Mouse (Mus musculus): ENCODE data around the gene 6030408B16Rik. TPM values are rescaled to one million over a fixed set of nuclear protein-coding genes. Genes with fewer than 3 reads are reported as not detected.

The 6030408B16Rik gene
- total RNA-seq, 2 experiments from 2014 or later: not detected

DNA sequence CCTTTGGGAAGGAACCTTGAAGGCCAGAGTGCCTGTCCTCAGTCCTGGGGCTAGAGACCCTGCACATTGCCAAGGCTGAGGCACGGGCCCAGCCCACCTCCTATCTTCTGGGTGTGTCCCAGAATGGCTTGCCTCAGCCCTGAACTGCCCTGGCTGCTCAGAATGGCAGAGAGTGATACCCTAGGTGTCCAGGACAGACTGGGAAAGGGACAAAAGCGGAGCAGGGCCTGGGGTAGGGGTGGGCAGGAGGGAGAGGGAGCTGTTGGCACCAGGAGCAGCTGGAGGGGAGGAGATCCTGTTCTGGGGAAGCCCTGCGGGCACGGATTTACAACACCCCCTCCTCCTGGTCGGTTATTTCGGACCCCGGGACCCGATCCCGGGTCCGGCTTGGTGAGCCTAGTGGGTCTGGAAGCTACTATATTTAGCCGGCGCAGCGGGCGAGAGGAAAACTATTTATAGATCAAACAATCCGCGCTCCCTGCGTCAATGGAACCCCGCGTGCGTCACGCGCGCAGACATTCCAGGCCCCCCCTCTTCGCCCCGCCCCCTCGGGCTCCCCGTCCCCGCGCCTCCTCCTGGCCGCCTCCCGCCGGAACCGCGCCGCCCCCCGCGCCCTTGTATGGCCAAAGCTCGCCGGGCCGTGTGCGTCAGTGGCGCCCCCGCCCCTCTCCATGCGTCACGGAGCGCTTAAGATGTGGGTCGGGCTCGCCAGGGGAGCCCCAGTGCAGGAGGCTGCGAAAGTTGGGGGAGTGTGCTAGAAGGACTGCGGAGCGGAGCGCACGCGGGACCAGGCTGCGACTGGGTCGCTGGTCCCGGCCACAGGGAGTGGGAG is 26.7 kb upstream of the 6030408B16Rik start:
- peak; percentile 29; the same call in 1 of the 2 replicates for ATAC-seq (replicated peaks; ENCODE audit: low FRiP score, low TSS enrichment, poor library complexity, severe bottlenecking)

DNA sequence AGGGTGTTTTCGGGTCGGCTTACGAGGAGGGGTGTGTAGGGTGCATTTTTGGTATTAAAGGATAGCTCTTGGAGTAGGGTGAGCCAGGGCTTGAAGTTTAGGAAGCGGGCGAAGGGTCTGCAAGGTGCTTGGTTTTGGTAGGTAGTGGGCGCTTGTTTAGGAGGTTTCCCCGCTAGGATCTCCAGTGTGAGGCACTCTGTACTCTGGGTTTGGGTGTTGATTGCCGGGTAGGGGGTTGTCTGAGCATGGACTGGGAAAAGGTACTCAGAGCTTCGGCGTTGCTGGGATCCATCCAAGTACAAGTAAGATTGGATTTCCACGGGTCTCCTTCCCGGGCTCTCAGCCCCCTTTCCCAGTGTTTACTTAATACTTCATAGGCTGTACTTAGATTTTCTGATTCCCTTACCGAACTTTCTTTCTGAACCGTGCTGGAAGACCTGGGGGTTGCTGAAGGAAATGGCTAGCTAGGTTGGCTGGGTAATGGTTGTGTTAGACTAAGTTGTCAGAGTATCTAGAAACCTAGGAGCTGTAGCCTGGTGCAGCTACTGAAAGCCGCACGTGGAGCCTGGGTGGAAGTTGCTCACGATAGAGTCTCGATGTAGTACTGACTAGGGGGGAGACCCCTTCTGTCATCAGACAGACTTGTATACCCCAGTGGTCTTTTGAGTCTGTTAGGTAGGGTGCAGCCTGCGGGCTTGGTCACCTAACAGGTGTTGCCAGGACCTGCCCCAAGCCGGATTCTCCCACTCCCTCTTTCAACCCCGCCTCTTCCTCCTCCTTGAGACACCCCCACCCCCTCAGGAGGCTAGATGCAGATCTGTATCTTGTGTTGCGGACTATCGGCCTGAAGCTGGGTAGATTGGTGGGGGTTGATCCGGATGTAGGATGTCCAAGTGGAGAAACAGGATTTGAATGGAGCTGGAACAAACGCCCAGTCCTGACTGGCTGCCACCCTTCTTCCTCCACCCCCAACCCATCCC is 25.7 kb upstream of the 6030408B16Rik start:
- no peak for ATAC-seq (replicated peaks; ENCODE audit: low FRiP score, low TSS enrichment, poor library complexity, severe bottlenecking)

DNA sequence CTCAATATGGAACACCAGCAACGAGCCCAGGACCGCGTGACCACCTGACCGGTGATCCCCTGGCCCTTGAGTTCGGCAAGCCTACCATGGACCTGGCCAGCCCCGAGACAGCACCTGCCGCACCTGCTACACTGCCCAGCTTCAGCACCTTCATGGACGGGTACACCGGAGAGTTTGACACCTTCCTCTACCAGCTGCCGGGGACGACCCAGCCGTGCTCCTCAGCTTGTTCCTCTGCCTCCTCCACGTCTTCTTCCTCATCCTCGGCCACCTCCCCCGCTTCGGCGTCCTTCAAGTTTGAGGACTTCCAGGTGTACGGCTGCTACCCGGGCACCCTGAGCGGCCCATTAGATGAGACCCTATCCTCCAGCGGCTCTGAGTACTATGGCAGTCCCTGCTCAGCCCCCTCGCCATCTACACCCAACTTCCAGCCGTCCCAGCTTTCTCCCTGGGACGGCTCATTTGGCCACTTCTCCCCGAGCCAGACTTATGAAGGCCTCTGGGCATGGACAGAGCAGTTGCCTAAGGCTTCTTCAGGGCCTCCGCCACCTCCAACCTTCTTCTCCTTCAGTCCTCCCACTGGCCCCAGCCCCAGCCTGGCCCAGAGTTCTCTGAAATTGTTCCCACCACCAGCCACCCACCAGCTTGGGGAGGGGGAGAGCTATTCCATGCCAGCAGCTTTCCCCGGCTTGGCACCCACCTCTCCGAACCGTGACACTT is 22.8 kb upstream of the 6030408B16Rik start:
- ATAC-seq (replicated peaks; ENCODE audit: low FRiP score, low TSS enrichment, poor library complexity, severe bottlenecking): no peak

DNA sequence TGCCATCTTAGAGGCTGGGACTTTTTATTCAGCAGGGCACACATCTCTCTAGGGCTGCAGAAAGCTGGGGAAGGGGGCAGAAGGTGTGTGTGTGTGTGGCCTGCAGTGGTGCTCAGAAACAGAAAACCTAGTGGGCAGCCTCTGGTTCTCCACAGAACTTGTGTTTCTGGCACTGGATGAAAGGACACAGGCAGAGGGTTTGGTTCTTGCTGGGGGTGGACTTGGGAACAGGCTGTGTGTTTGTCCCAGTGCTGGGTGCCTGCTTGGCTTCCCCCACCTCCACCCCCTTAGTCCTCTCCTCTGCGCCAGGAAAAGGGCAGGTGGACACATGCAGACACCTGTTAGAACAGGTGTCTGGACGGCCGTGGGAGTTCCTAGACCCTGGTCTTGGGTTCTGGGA is 21.9 kb upstream of the 6030408B16Rik start:
- ATAC-seq (replicated peaks; ENCODE audit: low FRiP score, low TSS enrichment, poor library complexity, severe bottlenecking): no peak

DNA sequence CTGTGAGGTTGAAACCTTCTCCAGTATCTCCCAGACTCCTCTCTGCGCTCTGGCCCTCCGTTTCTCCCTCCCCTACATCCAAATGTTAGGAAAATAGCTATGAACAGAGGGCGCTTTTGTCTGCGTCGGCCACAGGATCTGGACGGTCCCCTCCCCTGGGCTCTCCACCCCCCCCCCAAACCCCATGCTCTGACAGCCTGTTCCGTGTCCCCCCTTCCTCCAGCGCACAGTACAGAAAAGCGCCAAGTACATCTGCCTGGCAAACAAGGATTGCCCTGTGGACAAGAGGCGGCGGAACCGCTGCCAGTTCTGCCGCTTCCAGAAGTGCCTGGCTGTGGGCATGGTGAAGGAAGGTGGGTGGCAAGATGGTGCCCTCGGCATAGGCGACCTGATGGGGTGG is 21.5 kb upstream of the 6030408B16Rik start:
- ATAC-seq (replicated peaks; ENCODE audit: low FRiP score, low TSS enrichment, poor library complexity, severe bottlenecking): no peak

DNA sequence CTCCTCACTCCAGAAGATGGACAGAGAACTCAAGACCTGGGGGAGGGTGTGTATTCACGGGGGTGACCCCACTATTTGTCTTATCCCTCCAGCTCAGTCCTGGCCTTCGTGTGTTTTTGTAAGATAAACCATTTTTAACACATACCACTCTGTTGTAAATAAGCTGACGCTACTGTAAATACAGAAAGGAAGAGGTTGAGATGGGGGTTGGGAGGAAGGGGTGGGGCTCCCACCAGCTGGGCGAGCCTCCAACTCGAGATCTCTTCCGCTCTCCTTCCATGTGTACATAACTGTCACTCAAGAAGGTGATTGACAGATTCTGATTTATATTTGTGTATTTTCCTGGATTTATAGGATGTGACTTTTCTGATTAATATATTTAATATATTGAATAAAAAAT is 18.6 kb upstream of the 6030408B16Rik start:
- ATAC-seq (replicated peaks; ENCODE audit: low FRiP score, low TSS enrichment, poor library complexity, severe bottlenecking): no peak

DNA sequence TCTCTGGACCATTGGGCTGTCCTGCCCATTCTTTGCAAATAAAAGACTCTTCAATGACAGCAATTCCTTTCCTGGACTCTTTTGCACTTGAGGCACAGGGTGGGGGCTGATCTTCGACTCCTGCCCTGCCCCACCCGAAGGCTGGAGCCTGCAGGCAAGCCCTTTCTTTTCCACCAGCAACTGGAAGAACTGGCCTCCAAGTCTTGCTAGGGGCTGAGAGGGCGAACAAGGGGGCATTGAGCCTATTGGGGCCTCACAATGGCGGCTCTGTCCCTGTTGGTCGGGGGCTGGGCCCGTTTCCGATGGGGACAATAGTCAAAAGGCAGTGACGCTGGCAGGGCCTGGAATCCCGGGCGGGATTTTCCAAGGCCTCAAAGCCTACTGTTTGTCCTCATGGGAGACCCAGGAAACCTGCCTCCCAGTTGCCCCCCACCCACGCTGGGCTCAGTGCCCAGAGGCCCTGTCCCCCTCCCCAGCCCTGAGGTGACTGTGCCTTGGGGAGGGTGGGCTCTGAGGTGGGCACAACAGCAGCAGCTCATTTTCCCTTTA is 15.6 kb upstream of the 6030408B16Rik start:
- ATAC-seq (replicated peaks; ENCODE audit: low FRiP score, low TSS enrichment, poor library complexity, severe bottlenecking): no peak

DNA sequence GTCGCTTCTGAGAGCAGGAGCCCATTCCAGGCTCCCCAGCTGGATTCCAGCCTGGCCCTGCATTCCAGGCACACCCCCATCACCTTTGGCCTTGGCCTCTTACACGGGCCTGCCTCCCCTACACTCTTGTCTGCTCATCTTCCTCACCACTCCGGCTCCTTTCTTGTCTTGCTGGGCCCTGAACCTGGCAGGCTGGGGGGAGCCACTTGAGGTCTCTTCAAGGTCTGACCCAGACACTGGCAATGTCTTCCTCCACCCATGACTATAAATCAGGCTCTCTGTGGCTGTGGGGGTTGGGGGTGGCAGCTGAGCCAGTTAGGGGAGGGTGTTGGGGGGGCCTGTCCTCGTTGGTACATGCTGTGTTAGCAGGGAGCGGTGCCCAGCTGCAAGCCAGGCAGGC is 14.4 kb upstream of the 6030408B16Rik start:
- ATAC-seq (replicated peaks; ENCODE audit: low FRiP score, low TSS enrichment, poor library complexity, severe bottlenecking): no peak

DNA sequence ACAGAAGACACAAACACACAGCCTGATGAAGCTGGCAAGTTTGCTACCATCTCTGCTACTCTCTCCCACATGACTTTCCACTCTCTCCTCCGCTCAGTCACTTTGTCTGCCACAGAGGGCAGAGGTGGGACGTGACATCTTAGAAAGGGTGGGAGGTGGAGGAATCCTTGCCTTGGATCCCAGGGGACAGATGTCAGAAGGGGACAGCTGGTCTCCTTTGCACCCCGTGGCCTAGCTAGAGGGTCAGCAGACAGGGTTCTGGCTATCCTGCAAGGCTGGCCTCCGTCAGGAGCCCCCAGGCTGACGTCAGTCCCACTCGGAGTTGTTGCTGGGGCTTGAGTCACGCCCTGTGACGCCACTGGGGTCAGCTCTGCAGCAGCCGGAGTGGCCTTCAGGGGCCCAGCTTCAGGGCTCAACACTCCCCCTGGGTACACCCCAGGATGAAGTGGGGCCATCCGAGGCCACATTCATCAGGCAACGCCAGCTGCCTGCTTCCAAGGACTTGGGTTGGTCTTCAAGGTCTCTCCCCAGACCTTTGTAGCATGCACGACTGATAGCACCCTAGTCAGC is 13.5 kb upstream of the 6030408B16Rik start:
- no peak for ATAC-seq (replicated peaks; ENCODE audit: low FRiP score, low TSS enrichment, poor library complexity, severe bottlenecking)

DNA sequence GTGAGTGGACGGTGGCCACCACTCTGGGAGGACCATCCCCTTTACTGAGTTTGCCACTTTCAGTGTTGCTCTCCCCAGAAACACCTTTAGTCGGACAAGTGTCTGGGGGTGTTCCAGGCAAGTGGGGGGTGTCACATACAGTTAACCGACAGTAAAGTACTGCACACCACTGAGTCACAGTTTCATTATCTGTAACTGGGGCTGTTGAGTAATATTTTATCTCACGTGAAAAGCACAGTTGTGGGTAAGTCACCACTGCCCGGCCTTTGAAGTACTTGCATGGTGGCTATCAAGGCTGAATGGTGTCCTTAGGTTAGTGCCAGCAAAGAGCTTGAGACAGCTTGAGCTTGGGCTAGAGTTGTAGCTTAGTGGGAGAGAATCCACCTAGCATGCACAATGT is 10.5 kb upstream of the 6030408B16Rik start:
- ATAC-seq (replicated peaks; ENCODE audit: low FRiP score, low TSS enrichment, poor library complexity, severe bottlenecking): no peak

DNA sequence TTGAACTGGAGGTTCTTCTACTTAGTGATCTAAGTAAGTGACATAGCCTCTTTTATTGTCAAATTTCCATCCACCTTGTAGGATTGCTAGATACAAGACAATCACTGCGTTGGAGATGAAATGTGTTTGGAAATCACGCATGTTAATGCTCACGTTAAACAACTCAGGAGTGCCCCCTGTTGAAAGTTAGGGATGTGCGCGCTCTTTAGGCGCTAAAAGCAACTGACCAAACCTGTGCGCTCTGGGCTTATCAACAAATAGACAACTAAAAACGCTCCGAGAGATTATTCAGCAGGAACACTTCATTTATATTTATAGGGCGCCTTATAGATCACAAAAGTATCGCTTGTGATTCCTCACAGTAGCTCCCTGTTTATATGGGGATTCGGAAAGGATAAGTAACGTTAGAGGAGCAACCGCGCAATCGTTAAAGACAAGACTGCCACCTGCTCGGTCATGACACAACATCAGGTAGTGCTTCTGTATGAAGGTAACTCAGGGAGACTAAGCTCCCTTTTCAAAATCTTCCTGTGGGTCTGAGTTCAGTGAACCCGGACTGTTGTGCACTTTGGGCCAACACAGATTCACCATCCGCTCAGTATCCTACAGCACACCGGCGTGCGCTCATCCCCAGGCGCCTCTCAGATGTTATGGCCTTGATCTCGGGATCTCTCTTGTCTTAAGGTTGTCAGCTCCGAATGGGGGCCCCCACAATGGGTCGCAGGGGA is 9.7 kb upstream of the 6030408B16Rik start:
- 0 out of 2 replicates have a peak, but pooled peaks have one; percentile 33 for ATAC-seq (replicated peaks; ENCODE audit: low FRiP score, low TSS enrichment, poor library complexity, severe bottlenecking)

DNA sequence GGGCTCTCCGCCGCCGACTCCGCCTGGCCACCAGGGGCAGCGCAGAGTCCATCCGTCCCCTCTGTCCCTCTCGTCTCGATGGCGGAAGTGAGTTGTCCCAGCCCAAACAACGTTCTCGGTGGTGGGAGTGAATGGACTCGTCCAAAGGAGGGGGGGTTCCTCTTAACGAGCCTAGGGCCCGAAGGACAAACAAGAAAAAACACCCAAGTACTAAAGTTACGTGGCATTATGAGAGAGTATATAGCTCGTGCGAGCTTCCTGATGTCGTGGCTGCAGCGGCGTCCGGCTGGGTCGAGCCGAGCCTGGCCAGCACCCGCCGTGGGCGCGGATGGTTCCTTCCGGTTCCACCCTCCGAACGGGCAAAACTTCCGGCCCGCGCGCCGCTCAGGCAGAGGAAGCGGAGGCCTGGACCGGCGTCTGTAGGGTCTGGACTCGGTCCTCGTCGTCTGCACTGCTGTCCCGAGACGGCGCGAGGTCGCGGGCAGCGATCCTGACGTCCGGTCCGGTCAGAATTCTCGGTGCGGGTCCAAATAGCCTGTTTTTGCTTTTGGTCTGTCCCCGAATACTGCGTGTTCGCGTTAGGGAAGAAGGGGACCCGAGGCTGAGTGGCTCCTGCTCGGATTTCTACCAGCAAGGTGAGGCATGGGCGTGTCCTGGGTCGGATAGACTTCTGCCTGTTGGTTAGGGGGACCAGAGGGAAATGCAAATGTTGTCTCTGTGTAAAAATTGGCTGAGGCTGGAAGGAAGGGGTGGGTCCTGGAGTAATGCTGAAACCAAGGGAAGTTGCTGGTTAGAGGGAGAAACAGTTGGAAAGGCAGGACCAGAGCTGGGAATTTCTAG is 8.9 kb upstream of the 6030408B16Rik start, which contains the start of gene Atg101:
TSS of gene Atg101 (plus strand) at position 362 of the 840 bp plus-strand sequence.
- ATAC-seq (replicated peaks; ENCODE audit: low FRiP score, low TSS enrichment, poor library complexity, severe bottlenecking): peak; percentile 95

DNA sequence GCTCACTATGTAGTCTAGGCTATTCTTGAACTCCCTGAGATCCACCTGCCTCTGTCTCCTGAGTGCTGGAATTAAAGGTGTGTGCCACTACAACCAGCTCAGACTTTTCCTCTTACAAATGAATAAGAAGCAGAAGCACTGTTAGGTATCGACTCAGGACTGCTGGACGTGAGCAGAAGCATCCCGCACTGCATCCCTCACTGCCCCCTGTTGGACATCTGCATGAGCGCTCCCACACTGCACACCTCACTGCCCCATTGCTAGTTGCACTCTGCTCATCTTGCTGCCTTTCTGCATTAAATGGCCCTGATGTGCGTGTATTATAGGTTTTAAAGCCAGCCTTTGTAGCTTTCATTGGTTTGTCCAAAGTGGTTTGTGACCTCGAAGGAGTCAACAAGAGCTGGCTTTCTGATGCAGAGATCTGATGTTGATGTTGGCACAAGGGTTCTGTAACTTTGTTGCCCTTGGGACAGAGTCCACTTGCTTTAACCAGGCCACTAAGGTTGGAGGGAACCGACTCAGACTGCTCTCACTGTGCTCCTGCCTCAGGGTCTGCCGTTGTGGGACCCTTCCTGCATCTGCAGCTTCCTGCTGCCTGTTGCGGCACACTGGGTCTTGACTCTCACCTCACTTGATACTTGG is 6.8 kb upstream of the 6030408B16Rik start:
- ATAC-seq (replicated peaks; ENCODE audit: low FRiP score, low TSS enrichment, poor library complexity, severe bottlenecking): 0 out of 2 replicates have a peak, but pooled peaks have one; percentile 39

DNA sequence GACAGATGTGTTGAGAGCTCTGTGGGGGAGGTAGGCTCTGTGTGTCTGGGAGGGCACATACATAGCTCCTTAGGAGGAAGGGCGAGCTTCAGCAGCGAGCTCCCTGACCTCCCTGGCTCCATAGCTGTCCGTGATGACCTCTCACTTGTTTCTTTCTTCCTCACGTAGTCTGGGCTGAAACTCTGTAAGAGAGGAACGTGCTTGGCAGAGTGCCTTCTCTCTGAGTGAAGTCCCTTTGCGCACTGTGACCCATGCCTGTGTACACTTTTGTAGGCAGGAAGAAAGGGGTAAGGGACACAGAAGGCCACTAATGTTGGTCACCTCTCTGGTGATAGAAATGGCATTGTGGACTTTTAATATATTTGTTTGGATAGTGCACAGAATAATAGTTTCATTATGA is 5.7 kb upstream of the 6030408B16Rik start:
- no peak for ATAC-seq (replicated peaks; ENCODE audit: low FRiP score, low TSS enrichment, poor library complexity, severe bottlenecking)

DNA sequence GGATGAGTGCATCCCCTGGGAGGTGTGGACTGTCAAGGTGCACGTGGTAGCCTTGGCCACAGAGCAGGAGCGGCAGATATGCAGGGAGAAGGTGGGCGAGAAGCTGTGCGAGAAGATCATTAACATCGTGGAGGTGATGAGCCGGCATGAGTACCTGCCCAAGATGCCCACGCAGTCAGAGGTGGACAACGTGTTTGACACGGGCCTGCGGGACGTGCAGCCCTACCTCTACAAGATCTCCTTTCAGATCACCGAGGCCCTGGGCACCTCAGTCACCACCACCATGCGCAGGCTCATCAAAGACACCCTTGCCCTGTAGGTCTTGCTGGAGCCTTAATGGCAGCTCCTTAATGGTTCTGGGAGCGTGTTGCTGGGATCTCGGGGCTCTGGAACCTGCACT is 2.7 kb upstream of the 6030408B16Rik start:
- no peak for ATAC-seq (replicated peaks; ENCODE audit: low FRiP score, low TSS enrichment, poor library complexity, severe bottlenecking)

DNA sequence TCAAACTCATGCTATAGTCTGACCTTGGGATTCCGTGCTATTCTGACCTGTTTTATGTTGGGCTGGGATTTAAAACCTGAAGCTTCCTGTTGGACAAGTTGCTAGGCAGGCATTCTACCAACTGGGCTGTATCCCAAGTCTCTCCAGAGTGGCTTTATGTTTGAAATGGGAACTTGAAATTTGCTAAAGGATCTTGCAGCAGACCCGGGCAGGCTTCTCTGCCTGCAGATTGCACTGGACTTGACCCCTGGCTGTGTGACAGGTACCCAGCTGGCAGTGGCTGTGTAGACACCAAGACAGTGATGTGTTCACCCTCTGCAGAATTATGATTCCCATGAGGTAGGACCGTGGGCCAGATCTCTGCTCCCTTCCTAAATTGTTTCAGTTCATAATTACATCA is 1.0 kb upstream of the 6030408B16Rik start:
- ATAC-seq (replicated peaks; ENCODE audit: low FRiP score, low TSS enrichment, poor library complexity, severe bottlenecking): no peak

Data from megakaryocyte-erythroid progenitor cell, adult 5-6 weeks (primary cell).